Mouse (Mus musculus) testis, adult 2 months (tissue): ENCODE results near the gene Chd3. TPM values are rescaled to one million over a fixed set of nuclear protein-coding genes. Genes with fewer than 3 reads are reported as not detected.

ENCODE experiments used
- H3K27ac ChIP-seq: fragments of 200-500 bp; 2 replicates; pipeline ENCODE4 v1.5.1; 2012; ENCODE audit warnings: low read depth, low read length; ENCODE audit not compliant: control insufficient read depth, insufficient read depth
- H3K27me3 ChIP-seq: fragments of 200-500 bp; 2 replicates; pipeline ENCODE4 v1.6.1; 2012; ENCODE audit warnings: mild to moderate bottlenecking, low read length, moderate library complexity; ENCODE audit not compliant: control insufficient read depth, insufficient read depth
- H3K36me3 ChIP-seq: fragments of 200-500 bp; 2 replicates; pipeline ENCODE4 v1.6.1; 2012; ENCODE audit warnings: mild to moderate bottlenecking, low read length; ENCODE audit not compliant: control insufficient read depth, insufficient read depth
- H3K4me1 ChIP-seq: fragments of 200-500 bp; 2 replicates; pipeline ENCODE4 v1.6.1; 2012; ENCODE audit warnings: low read length; ENCODE audit not compliant: control insufficient read depth, insufficient read depth
- H3K4me3 ChIP-seq: fragments of 200-500 bp; 2 replicates; pipeline ENCODE4 v1.5.1; 2012; ENCODE audit warnings: low read depth, mild to moderate bottlenecking, low read length, moderate library complexity, mixed read lengths; ENCODE audit not compliant: control insufficient read depth
- CTCF ChIP-seq: fragments of 200-500 bp; IDR thresholded peaks from 2 replicates; pipeline ENCODE4 v1.5.1; 2012; ENCODE audit warnings: low read depth, mild to moderate bottlenecking, inconsistent platforms, low read length, moderate library complexity; ENCODE audit not compliant: control insufficient read depth, insufficient read depth, insufficient replicate concordance
- POLR2A ChIP-seq: fragments of 200-500 bp; IDR thresholded peaks from 2 replicates; pipeline ENCODE4 v1.6.1; 2012; ENCODE audit warnings: low read depth, mild to moderate bottlenecking, inconsistent platforms, low read length, moderate library complexity; ENCODE audit not compliant: control insufficient read depth
- polyA plus RNA-seq: library from polyadenylated mRNA; depleted of rRNA; stranded (reverse); fragments of >200 nt; gene quantifications from 2 replicates; pipeline ENCODE4 v1.2.3, GENCODE M21; 2012

The Chd3 gene
- polyA plus RNA-seq, 1 experiment, result 49.4 TPM

DNA sequence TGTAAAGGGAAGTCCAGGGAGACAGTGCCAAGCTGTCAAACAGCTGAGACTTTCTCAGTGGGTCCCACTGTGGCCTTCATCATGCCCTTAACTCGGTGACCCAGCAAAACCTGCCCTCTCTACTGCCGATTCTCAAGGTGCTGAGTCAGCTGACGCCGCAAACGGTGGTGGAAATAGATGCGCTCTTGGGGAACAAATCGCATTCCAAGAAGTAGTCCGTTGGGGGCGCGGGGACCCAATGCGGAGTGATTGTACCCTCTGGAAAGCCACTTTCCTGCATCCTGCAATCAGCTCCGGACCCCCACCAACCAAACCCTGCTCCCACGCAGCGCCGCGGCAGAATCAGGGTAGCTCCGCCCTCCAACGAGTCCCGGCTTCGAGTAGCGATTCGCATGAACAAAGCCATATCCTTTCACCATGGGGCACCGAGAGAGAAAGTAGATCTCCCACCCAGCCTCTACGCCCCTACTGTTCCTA, 37.2 kb downstream of the Chd3 start:
- Histone ChIP-seq H3K27ac (peak overlapping the region; percentile 41; the same call in 1 of the 2 replicates), H3K36me3 (no peaks in the 10 kb centered on the region), H3K27me3 (no peaks in the 10 kb centered on the region), H3K4me1 (peaks cover 9% of the 10 kb centered on the region), H3K4me3 (peak overlapping the region; percentile 79)
- TF ChIP-seq CTCF (no peak), POLR2A (peak; percentile 68)

GRCm38 (mm10) chr11:69331152-69331551, 38.1 kb downstream of the Chd3 start:
- no peak overlapping the region; the same call in 1 of the 2 replicates for H3K4me3 ChIP-seq
- no peaks in the 10 kb centered on the region for H3K36me3 ChIP-seq
- peaks cover 17% of the 10 kb centered on the region for H3K4me1 ChIP-seq
- no peak overlapping the region for H3K27ac ChIP-seq
- no peak for TF ChIP-seq CTCF
- H3K27me3 ChIP-seq, result no peaks in the 10 kb centered on the region

GRCm38 (mm10) chr11:69328517-69328916, 40.7 kb downstream of the Chd3 start:
- TF ChIP-seq CTCF (no peak), POLR2A (no peak)
- Histone ChIP-seq H3K36me3 (no peaks in the 10 kb centered on the region), H3K27ac (no peak overlapping the region), H3K4me3 (peak overlapping the region; percentile 4), H3K27me3 (no peaks in the 10 kb centered on the region), H3K4me1 (peaks cover 28% of the 10 kb centered on the region)

GRCm38 (mm10) chr11:69327648-69328047, 41.6 kb downstream of the Chd3 start:
- Histone ChIP-seq H3K36me3 (no peaks in the 10 kb centered on the region), H3K27me3 (no peaks in the 10 kb centered on the region), H3K27ac (no peak overlapping the region), H3K4me3 (no peak overlapping the region; the same call in none of the 2 replicates), H3K4me1 (peaks cover 33% of the 10 kb centered on the region)
- TF ChIP-seq POLR2A (no peak), CTCF (no peak)

DNA sequence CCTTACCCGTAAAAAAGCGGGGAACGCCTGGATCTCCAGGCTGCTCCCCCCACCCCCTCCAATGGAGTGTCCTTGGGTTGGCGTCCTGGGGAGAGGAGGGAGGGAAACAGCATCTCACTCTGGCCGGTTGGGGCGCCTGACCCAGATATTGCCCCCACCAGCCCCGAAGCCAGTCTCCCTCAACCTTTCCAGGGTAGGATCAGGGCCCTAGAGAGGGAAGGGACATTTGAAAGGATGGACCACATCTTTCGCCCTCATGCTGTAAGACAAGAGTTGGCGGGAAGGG, 42.1 kb downstream of the Chd3 start:
- no peak overlapping the region for H3K27ac ChIP-seq
- peaks cover 34% of the 10 kb centered on the region for H3K4me1 ChIP-seq
- peak overlapping the region; percentile 74 for H3K4me3 ChIP-seq
- H3K36me3 ChIP-seq, result no peaks in the 10 kb centered on the region
- TF ChIP-seq POLR2A (no peak), CTCF (no peak)
- H3K27me3 ChIP-seq, result no peaks in the 10 kb centered on the region

DNA sequence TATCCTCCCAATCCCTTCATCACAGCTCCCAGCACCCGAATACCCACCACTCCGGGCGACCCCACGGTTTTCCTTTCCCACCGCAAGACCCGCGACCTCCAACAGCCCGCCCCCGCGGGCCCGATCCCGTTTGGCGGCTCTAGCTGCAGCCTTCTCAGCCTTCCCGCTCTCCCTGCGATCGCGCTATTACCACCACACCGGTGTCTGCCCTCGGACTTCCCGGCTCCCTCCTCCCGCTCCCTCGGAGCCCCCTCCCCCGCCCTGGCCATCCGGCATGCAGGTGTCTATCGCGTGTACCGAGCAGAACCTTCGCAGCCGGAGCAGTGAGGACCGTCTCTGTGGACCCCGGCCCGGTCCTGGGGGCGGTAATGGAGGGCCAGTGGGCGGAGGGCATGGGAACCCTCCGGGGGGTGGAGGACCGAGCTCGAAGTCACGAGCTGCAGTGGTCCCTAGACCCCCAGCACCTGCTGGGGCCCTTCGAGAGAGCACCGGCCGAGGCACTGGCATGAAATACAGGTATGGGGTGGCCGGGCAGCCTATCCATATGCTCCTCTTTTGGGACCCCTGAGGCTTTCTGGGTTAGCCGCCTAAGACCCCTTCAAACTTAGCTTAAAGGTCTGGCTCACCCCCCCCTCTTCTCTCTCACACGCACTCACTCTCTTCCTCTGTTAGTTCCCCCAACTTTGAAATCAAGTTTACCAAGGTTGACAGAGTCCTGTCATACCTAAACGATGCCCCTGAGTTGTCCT, 42.6 kb downstream of the Chd3 start:
- TF ChIP-seq POLR2A (peak; percentile 7; the same call in 1 of the 2 replicates), CTCF (no peak)
- Histone ChIP-seq H3K4me3 (peak overlapping the region; percentile 74), H3K27ac (no peak overlapping the region), H3K27me3 (no peaks in the 10 kb centered on the region), H3K36me3 (no peaks in the 10 kb centered on the region), H3K4me1 (peaks cover 32% of the 10 kb centered on the region)

DNA sequence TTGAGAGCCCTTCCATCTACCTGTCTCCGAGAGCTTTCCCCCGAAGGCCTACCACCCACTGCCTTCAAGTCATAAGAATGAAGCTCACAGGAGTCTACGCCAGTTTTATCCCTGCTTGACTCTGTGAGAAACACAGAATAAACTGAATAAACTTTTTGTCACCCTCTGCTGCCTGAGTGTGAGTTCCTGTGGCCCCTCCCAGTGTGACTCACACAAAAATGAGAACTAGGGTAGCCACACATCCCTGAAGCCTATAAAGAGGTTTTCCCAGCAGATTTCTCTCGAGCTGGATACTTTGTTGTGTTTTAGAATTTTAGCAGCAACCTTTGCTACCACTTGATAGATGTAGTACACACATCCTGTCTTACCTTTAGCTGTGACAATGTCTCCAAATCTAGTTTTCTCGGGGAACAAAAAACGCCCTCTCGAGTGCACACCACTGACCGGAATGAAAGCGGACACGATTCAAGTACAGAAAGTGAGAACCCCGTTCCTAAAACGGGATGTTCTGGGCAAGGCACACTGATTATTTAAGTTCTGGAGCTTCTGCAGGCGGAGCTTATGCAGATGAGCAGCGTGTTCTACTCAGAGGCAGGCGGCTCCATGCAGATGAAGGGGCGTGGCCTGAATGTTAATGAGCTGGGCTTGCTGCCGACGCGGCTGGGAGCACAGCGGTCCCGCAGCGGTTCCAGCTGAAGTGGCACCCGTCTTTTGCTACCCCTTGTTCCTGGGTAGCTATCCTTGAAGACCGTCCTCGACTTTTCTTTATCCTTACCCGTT, 43.4 kb downstream of the Chd3 start, which contains the start of gene Kcnab3:
Gene Kcnab3 (plus strand): TSS at position 631 of the 780 bp plus-strand sequence.
- Histone ChIP-seq H3K36me3 (no peaks in the 10 kb centered on the region; the same call in 1 of the 2 replicates), H3K4me1 (peaks cover 32% of the 10 kb centered on the region), H3K4me3 (peak within 1 kb of the TSS; percentile 74), H3K27me3 (no peaks in the 10 kb centered on the region), H3K27ac (peak within 1 kb of the TSS; percentile 40; the same call in 1 of the 2 replicates)
- no peak for TF ChIP-seq CTCF
- peak; percentile 35; the same call in 1 of the 2 replicates for TF ChIP-seq POLR2A
